Mouse (Mus musculus) hindbrain, embryonic 14.5 days (tissue): ENCODE measurements around the gene Nup93. TPM values are rescaled to one million over a fixed set of nuclear protein-coding genes. Genes with fewer than 3 reads are reported as not detected.

Experiments
- ATAC-seq: fragments of 200-750 bp; cut with Nextera tagmentation; 2 replicates; pipeline ENCODE4 v1.8.0; 2017; ENCODE audit warnings: moderate number of reproducible peaks, mild to moderate bottlenecking, moderate TSS enrichment, moderate library complexity; ENCODE audit not compliant: low FRiP score
- DNase-seq: peaks from one replicate; pipeline ENCODE4 v3.0.0-alpha.2; 2015; ENCODE audit warnings: low spot score
- H3K27ac ChIP-seq: fragments of 300-500 bp; sonication (generic); 2 replicates; pipeline ENCODE4 v1.5.1; 2014; ENCODE audit warnings: mild to moderate bottlenecking, moderate library complexity
- H3K27me3 ChIP-seq: fragments of 300-500 bp; sonication (generic); 2 replicates; pipeline ENCODE4 v1.6.1; 2014; ENCODE audit warnings: mild to moderate bottlenecking, low read length, mixed read lengths; ENCODE audit not compliant: control insufficient read depth, insufficient read depth
- H3K36me3 ChIP-seq: fragments of 300-500 bp; sonication (generic); replicated peaks from 2 replicates; pipeline ENCODE4 v1.6.1; 2014; ENCODE audit not compliant: control insufficient read depth, insufficient read depth
- H3K4me1 ChIP-seq: fragments of 300-500 bp; sonication (generic); replicated peaks from 2 replicates; pipeline ENCODE4 v1.6.1; 2014; ENCODE audit warnings: antibody characterized with exemption, low read length, mixed read lengths; ENCODE audit not compliant: control insufficient read depth, insufficient read depth
- H3K4me2 ChIP-seq: fragments of 300-500 bp; sonication (generic); replicated peaks from 2 replicates; pipeline ENCODE4 v1.6.1; 2014; ENCODE audit warnings: mild to moderate bottlenecking, moderate library complexity
- H3K4me3 ChIP-seq: fragments of 300-500 bp; sonication (generic); replicated peaks from 2 replicates; pipeline ENCODE4 v1.5.1; 2014; ENCODE audit warnings: mild to moderate bottlenecking, low read length
- H3K9ac ChIP-seq: fragments of 300-500 bp; sonication (generic); 2 replicates; pipeline ENCODE4 v1.6.1; 2014
- H3K9me3 ChIP-seq: fragments of 300-500 bp; sonication (generic); 2 replicates; pipeline ENCODE4 v1.6.1; 2016; ENCODE audit warnings: low read length; ENCODE audit not compliant: control insufficient read depth
- WGBS: fragments of 180-500 bp; shearing (Covaris S2); extraction: QIAGEN DNeasy Blood & Tissue Kit; methylation state at CpG from one replicate; pipeline ENCODE4 v1.1.7; 2014; 5-methylcytosine and 5-hydroxymethylcytosine counted together
- polyA plus RNA-seq: library from polyadenylated mRNA; unstranded; fragments of >200 nt; fragmentation: Nextera tagmentation; extraction: Ambion mirVana; gene quantifications from 2 replicates; pipeline ENCODE4 v1.2.1, GENCODE M21; 2014

Nup93 gene
- polyA plus RNA-seq, 1 experiment from 2014 or later, result 58.9 TPM

DNA sequence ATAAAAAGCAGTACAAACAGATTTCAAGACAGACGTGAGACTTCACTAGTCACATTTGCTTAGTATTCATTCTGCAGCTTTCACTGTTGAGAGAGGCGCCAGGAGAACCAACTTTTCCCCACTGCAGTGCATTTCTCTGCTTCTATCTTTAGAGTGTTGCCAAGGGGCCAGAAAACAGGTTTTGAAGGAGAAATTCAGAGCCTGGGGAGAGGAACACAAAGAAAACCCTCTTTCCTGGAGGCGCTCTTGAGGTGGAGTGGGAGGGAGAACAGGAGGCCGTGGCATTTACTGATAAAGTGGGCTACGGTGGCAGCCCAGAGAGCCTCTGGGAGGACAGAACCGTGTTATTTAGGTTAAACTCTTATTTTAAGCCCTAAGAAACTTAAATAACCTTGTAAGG, 81.3 kb downstream of the Nup93 start:
- no peak for ATAC-seq
- Histone ChIP-seq H3K4me3 (no peak overlapping the region), H3K9me3 (no peaks in the 10 kb centered on the region), H3K36me3 (peaks cover 41% of the 10 kb centered on the region), H3K4me1 (no peaks in the 10 kb centered on the region; the same call in 1 of the 2 replicates), H3K9ac (no peak overlapping the region), H3K4me2 (no peak overlapping the region), H3K27me3 (no peaks in the 10 kb centered on the region), H3K27ac (peak overlapping the region; percentile 64; the same call in 1 of the 2 replicates)
- DNase-seq, result no peak
- WGBS, result 79% methylated on average over 6 of the region's 6 CpGs

DNA sequence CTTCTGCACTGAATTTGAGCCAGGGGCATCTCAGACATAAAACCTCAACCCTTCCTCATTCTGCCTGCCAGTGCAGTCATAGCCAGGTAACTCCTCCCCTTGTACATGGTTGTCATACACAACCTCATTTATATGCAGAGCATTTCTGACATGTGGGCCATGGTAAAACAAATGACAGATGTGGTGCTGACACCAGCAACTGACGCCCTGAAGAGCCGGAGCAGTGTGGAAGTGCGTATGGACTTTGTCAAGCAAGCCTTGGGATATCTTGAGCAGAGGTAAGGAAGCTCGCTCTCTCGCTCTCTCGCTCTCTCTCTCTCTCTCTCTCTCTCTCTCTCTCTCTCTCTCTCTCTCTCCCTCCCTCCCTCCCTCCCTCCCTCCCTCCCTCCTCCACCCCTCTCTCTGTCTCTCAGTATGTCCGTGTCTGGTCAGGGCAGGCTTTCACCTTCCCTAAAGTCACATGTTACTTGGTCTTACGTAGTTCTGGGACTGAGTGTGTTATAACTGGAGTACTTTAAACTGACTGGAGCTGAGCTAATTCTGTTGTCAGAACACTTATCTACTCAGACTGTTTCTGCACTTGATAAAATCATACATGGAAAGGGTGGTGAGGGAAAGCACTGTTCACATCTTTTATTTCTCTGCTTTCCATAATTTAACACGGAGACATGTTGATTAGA, 82.1 kb downstream of the Nup93 start:
- H3K4me2 ChIP-seq, result no peak overlapping the region
- H3K36me3 ChIP-seq, result peaks cover 49% of the 10 kb centered on the region
- no peak overlapping the region for H3K9ac ChIP-seq
- no peak overlapping the region for H3K4me3 ChIP-seq
- no peaks in the 10 kb centered on the region; the same call in 1 of the 2 replicates for H3K4me1 ChIP-seq
- ATAC-seq (no peak), DNase-seq (no peak)
- H3K9me3 ChIP-seq, result no peaks in the 10 kb centered on the region
- H3K27me3 ChIP-seq, result no peaks in the 10 kb centered on the region
- peak overlapping the region; percentile 64; the same call in 1 of the 2 replicates for H3K27ac ChIP-seq
- WGBS, result 75% methylated on average over 9 of the region's 9 CpGs

DNA sequence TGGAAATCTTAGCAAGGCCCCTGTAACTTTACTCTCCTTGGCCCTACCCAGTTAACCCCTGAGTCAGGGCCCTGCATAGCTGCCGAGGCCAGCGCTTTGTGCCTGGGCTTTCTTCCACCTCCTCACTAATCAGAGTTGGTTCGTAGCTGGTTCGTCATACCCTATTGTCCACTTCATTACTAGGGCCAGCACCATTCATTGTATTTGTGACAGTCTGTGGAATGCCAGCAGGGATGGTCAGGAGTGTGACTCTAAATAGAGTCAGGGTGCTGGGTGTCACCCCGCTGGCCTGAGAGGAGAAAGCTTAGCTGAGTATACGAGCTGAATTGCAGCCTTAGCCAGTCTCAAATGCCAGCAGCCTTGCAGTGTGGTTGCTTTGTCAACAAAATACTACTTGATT, 82.7 kb downstream of the Nup93 start:
- 40% methylated on average over 6 of the region's 6 CpGs for WGBS
- H3K27me3 ChIP-seq, result no peaks in the 10 kb centered on the region
- H3K9me3 ChIP-seq, result no peaks in the 10 kb centered on the region
- H3K4me1 ChIP-seq, result no peaks in the 10 kb centered on the region; the same call in 1 of the 2 replicates
- H3K36me3 ChIP-seq, result peaks cover 55% of the 10 kb centered on the region
- H3K9ac ChIP-seq, result no peak overlapping the region
- no peak overlapping the region for H3K4me3 ChIP-seq
- H3K27ac ChIP-seq, result peak overlapping the region; percentile 33; the same call in 1 of the 2 replicates
- DNase-seq (no peak), ATAC-seq (no peak)
- no peak overlapping the region for H3K4me2 ChIP-seq

DNA sequence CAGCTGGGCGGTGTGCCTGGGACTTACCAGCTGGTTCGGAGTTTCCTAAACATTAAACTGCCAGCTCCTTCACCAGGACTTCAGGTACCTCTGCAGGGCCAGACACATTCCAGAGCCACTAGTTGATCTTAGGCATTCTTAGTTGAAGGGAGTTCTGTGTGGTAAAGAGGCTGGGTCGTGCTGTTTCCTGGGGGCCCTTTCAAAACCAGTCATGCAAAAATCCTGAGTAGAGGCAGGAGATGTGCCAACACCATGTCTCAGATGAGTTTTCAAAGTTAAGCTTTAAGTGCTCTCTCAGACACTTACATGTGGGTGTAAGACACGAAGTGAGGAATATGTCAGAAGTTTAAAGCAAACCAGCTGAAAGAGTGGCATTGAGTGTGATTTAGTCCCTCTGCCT, 86.4 kb downstream of the Nup93 start:
- ATAC-seq (no peak), DNase-seq (no peak)
- WGBS, result 72% methylated on average over 4 of the region's 4 CpGs
- Histone ChIP-seq H3K36me3 (peaks cover 57% of the 10 kb centered on the region), H3K4me2 (no peak overlapping the region), H3K4me1 (no peaks in the 10 kb centered on the region), H3K27ac (no peak overlapping the region), H3K9ac (no peak overlapping the region), H3K4me3 (no peak overlapping the region), H3K9me3 (no peaks in the 10 kb centered on the region), H3K27me3 (no peaks in the 10 kb centered on the region)

DNA sequence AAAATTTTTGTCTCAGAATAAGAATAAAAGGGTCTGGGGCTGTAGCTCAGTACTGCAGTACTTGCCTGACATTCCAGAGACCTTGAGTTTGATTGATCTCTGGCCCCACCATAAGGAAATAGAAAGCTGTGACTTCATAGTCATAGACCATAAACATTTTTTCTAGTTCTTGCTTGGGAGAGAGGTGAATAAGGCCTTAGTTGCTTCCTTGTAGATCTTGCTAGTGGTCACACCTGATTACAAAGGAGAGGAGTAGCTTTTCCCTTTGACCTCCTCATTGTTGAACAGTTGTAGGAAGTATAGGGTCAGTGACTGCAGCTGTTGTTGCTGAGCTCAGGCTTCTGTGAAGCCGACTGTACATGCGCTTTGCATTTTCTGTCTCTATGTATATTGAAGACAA, 90.0 kb downstream of the Nup93 start:
- no peak overlapping the region for H3K9ac ChIP-seq
- ATAC-seq, result no peak
- H3K9me3 ChIP-seq, result no peaks in the 10 kb centered on the region
- H3K4me3 ChIP-seq, result no peak overlapping the region
- no peak overlapping the region for H3K27ac ChIP-seq
- H3K36me3 ChIP-seq, result peaks cover 86% of the 10 kb centered on the region
- H3K4me2 ChIP-seq, result no peak overlapping the region
- no peaks in the 10 kb centered on the region for H3K4me1 ChIP-seq
- H3K27me3 ChIP-seq, result no peaks in the 10 kb centered on the region
- 97% methylated on average over 2 of the region's 2 CpGs for WGBS
- no peak for DNase-seq

DNA sequence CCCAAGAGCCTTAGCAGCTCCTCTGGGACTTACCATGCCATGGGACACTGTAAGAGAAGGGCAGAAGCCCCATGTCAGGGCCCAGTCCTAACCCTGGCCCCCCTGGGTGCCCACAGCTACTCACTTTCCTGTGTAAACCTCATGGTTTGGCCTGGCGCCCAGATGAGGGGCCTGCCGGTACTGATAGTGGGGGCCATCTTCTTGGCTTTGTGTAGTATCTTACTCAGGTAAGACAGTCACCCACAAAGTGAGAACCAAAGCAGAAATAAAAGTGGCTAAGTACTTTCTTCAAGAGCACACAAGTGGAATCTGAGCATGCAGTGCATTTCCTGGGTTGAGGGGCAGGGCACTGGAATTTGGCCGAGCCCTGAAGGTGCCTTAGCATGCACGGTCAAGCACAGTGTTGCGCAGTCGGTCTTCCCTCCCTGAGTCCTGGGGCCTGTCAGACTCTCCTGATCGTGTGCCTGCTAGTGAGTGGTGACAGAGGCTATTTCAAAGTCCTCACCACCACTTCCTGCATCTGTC, 92.7 kb downstream of the Nup93 start:
- DNase-seq (no peak), ATAC-seq (no peak)
- Histone ChIP-seq H3K9me3 (no peaks in the 10 kb centered on the region), H3K4me1 (no peaks in the 10 kb centered on the region), H3K36me3 (peaks cover 95% of the 10 kb centered on the region), H3K27me3 (no peaks in the 10 kb centered on the region), H3K9ac (no peak overlapping the region), H3K4me2 (no peak overlapping the region), H3K4me3 (no peak overlapping the region), H3K27ac (no peak overlapping the region)
- 93% methylated on average over 7 of the region's 7 CpGs for WGBS

DNA sequence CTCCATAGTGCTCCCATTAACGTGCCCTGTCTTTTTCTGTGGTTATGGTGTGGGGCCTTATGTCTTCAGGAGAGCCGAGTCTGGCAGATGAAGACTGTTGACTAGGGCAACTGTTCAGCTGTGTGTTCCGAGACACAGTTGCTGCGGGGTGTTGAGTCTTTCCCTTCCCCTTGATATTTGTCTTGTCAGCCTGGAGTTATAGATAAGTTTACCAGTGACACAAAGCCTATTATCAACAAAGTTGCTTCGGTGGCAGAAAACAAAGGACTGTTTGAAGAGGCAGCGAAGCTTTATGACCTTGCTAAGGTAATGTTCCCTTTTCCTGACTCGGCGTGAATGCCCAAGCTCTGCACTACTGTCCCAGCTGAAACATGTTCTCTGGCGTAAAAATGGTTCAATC, 93.3 kb downstream of the Nup93 start:
- Histone ChIP-seq H3K36me3 (peaks cover 95% of the 10 kb centered on the region), H3K27me3 (no peaks in the 10 kb centered on the region), H3K4me3 (no peak overlapping the region), H3K9me3 (no peaks in the 10 kb centered on the region), H3K4me1 (no peaks in the 10 kb centered on the region), H3K4me2 (no peak overlapping the region), H3K27ac (no peak overlapping the region), H3K9ac (no peak overlapping the region)
- 88% methylated on average over 9 of the region's 9 CpGs for WGBS
- DNase-seq (no peak), ATAC-seq (no peak)

DNA sequence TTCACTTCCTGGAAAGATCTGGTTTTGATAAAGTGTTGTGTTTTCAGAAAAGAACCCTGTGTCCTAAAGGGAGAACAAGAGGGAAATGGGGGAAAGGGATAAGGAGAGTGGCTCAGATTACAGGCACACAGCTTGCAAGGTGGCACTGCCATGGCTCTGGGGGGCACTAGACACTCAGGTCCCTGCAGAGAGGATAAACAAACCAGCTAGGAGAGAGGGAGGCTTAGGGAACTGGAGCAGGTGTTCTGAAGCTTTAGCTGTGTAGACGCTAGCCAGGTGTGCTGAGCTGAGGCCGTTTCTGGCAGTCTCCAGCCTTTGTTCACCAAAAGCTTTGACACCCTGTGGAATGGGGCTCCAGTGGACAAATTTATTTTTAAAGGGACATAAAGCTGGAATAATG, 99.7 kb downstream of the Nup93 start:
- Histone ChIP-seq H3K27me3 (no peaks in the 10 kb centered on the region), H3K9me3 (no peaks in the 10 kb centered on the region), H3K27ac (no peak overlapping the region), H3K36me3 (peaks cover 93% of the 10 kb centered on the region), H3K4me1 (no peaks in the 10 kb centered on the region), H3K4me2 (no peak overlapping the region), H3K4me3 (no peak overlapping the region), H3K9ac (no peak overlapping the region)
- WGBS, result 84% methylated on average over 2 of the region's 2 CpGs
- DNase-seq (no peak), ATAC-seq (no peak)

DNA sequence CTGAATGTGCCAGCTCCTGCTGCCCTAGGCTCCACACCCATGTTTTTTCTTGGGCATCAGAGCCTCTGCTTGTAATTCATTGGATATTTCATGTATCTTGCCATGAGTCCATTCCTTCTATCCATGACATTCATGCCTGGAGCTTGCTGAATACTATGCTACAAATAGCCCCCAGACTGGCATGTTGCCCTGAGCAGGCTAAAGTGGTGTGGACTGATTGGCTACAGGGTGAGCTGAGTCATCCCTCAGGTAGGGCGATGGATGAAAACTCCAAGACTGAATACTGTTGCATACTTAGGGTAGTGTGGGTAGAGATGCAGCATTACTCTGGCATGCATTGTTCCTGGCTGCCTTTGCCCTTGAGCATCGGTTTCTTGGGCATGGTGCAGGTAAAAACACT, 102.9 kb downstream of the Nup93 start:
- Histone ChIP-seq H3K27ac (no peak overlapping the region), H3K4me2 (no peak overlapping the region), H3K27me3 (no peaks in the 10 kb centered on the region), H3K9me3 (no peaks in the 10 kb centered on the region), H3K4me3 (no peak overlapping the region), H3K4me1 (no peaks in the 10 kb centered on the region), H3K36me3 (peaks cover 83% of the 10 kb centered on the region), H3K9ac (no peak overlapping the region)
- 94% methylated on average over 2 of the region's 2 CpGs for WGBS
- DNase-seq (no peak), ATAC-seq (no peak)
